Mouse (Mus musculus) heart, embryonic 15.5 days (tissue): ENCODE data around the gene Pinlyp. TPM values are rescaled to one million over a fixed set of nuclear protein-coding genes. Genes with fewer than 3 reads are reported as not detected.

ENCODE experiments used
- ATAC-seq: fragments of 200-750 bp; cut with Nextera tagmentation; replicated peaks from 2 replicates; pipeline ENCODE4 v1.8.0; 2017; ENCODE audit warnings: low read depth, moderate TSS enrichment; ENCODE audit not compliant: insufficient number of reproducible peaks, insufficient read depth, low FRiP score
- H3K27ac ChIP-seq: fragments of 300-500 bp; sonication (generic); 2 replicates; pipeline ENCODE4 v1.5.1; 2015; ENCODE audit warnings: mild to moderate bottlenecking, inconsistent platforms
- H3K27me3 ChIP-seq: fragments of 300-500 bp; sonication (generic); 2 replicates; pipeline ENCODE4 v1.6.1; 2015; ENCODE audit warnings: inconsistent platforms
- H3K36me3 ChIP-seq: fragments of 300-500 bp; sonication (generic); 2 replicates; pipeline ENCODE4 v1.6.1; 2015; ENCODE audit warnings: mild to moderate bottlenecking, inconsistent platforms
- H3K4me1 ChIP-seq: fragments of 300-500 bp; sonication (generic); replicated peaks from 2 replicates; pipeline ENCODE4 v1.6.1; 2015; ENCODE audit warnings: inconsistent platforms
- H3K4me2 ChIP-seq: fragments of 300-500 bp; sonication (generic); 2 replicates; pipeline ENCODE4 v1.6.1; 2015; ENCODE audit warnings: inconsistent platforms, mild to moderate bottlenecking, moderate library complexity
- H3K4me3 ChIP-seq: fragments of 300-500 bp; sonication (generic); 2 replicates; pipeline ENCODE4 v1.5.1; 2015; ENCODE audit warnings: mild to moderate bottlenecking, inconsistent platforms
- H3K9ac ChIP-seq: fragments of 300-500 bp; sonication (generic); 2 replicates; pipeline ENCODE4 v1.6.1; 2015; ENCODE audit warnings: mild to moderate bottlenecking, inconsistent platforms
- H3K9me3 ChIP-seq: fragments of 300-500 bp; sonication (generic); replicated peaks from 2 replicates; pipeline ENCODE4 v1.6.1; 2016; ENCODE audit warnings: inconsistent platforms
- WGBS: fragments of 180-500 bp; shearing (Covaris S2); methylation state at CpG from one replicate; pipeline ENCODE4 v1.1.7; 2015; ENCODE audit warnings: mixed read lengths; 5-methylcytosine and 5-hydroxymethylcytosine counted together
- polyA plus RNA-seq: library from polyadenylated mRNA; unstranded; fragments of >200 nt; fragmentation: Nextera tagmentation; extraction: Ambion mirVana; gene quantifications from 2 replicates; pipeline ENCODE4 v1.2.1, GENCODE M21; 2015

Gene Pinlyp
- 0.46 TPM in 1 of 2 replicates, not detected in the other for polyA plus RNA-seq

DNA sequence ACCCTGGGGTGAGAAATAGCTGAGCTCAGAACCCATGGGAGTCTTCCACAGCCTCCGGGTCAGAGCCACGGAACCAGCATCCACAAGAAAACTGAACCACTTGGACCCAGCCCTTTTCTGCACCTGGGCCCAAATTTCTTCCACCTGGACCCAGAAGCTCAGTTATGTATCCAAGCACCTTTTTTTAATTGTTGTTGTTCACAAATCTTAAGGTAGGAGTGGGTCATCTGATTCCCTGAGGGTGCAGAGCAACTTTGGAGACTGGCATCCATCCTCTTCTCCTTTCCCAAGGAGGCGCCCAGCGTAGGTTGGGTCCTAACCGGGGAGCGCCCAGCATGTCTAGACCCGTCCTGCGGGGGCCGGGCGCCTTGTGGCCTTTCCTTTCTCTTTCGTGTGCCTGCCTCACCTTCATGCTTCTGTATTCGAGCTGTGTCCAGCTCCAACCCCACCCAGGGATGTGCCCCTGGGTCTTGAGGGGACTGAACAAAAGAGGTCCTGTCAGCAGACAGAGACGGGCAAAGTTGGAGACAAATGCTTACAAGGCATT lies at the start of gene Pinlyp, which contains the start of gene Xrcc1:
Gene Pinlyp, minus strand, starts transcription at position 51 of the 547 bp plus-strand sequence.
Gene Xrcc1, plus strand, starts transcription at position 222 of the 547 bp plus-strand sequence.
- 31% methylated on average over 13 of the region's 13 CpGs for WGBS
- Histone ChIP-seq H3K4me1 (peaks cover 11% of the 10 kb centered on the region), H3K9me3 (no peaks in the 10 kb centered on the region), H3K9ac (peak within 1 kb of the TSS; percentile 93), H3K27me3 (no peaks in the 10 kb centered on the region), H3K36me3 (0 out of 2 replicates have a peak, but pooled peaks cover 3% of the 10 kb centered on the region), H3K27ac (peak within 1 kb of the TSS; percentile 79), H3K4me2 (peak within 1 kb of the TSS; percentile 72), H3K4me3 (peak within 1 kb of the TSS; percentile 94)
- no peak for ATAC-seq

DNA sequence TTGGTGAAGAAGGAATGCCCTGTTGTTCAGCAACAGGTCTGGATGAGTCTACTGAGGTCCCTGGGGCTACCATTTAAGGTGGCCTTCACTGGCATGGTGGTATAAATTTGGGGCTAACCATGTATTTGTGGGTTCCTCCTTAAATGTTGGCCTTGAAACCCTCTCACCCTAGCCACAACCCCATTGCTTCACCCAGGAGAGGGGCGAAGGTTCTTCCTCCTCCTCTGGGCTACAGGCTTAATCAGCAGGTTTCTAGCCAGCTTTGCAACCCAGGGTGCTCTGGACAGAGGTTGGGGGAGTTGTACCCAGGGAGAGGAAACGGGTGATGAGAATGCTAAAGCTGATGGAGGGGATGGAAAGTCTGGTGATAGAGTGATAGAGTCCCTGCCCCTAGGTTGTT lies 49.5 kb upstream of the Pinlyp start:
- WGBS, result 65% methylated on average over 2 of the region's 2 CpGs
- Histone ChIP-seq H3K4me3 (no peak overlapping the region), H3K27me3 (no peaks in the 10 kb centered on the region), H3K27ac (no peak overlapping the region), H3K9ac (no peak overlapping the region), H3K4me1 (peaks cover 9% of the 10 kb centered on the region), H3K9me3 (no peaks in the 10 kb centered on the region), H3K36me3 (no peaks in the 10 kb centered on the region), H3K4me2 (no peak overlapping the region)
- ATAC-seq, result no peak

DNA sequence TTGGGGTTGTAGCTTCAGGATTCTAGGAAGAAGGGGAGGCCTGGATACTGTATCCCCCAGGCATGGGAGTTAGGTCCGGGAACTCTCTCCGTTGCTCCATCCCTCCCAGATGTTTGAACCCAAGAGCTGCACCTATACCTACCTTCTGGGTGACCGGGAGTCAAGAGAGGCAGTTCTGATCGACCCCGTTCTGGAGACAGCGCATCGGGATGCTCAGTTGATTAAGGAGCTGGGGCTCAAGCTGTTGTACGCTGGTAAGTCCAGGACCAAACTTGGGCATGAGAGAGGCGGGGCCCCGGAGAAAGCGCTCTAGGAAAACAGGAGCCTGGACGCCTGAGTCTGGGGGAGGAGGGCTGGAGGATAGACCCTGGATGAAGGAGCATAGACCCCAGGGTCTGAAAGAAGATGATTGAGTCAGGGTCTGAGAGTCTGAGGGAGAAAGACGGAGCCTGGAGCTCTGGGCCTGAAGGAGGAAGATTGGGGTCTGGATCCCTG lies 48.4 kb upstream of the Pinlyp start:
- ATAC-seq, result no peak
- Histone ChIP-seq H3K4me3 (peak overlapping the region; percentile 63), H3K4me2 (peak overlapping the region; percentile 89), H3K27ac (no peak overlapping the region), H3K9ac (peak overlapping the region; percentile 69), H3K4me1 (peaks cover 9% of the 10 kb centered on the region), H3K9me3 (no peaks in the 10 kb centered on the region), H3K27me3 (no peaks in the 10 kb centered on the region), H3K36me3 (no peaks in the 10 kb centered on the region)
- 6% methylated on average over 13 of the region's 13 CpGs for WGBS

DNA sequence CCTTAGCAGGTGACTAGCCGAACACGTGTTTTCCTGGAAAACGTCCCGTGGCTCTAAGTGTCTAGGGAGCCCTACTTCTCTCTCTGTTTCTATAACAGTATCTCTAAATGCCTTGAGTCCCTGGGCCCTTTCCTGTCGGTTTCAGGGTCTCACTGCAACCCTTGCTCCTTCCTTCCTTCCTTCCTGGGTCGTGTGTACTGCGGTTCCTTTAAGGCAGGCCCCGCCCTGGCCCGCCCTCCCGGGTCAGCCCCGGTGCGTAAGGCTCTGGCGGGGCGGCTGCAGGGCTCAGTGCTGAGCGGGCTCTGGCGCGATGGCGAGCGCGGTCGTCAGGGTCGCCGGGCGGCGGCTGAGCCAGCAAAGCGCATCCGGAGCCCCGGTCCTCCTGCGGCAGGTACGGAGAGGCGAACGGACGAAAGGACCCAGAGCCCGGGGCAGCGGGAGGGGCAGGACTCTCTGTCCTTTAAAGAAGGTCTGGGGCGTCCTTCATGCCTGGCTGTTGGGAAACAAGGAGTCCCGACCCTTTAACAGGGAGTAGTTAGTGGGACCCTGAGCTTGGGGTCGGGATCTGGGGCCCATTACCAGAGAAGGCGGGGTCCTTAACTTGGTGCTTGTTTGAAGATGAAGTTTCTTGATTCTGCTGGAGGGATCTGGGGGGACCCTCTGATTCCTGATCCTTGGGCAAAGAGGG lies 47.8 kb upstream of the Pinlyp start:
- Histone ChIP-seq H3K4me1 (peaks cover 9% of the 10 kb centered on the region), H3K27ac (no peak overlapping the region), H3K4me3 (peak overlapping the region; percentile 63), H3K9me3 (no peaks in the 10 kb centered on the region), H3K36me3 (no peaks in the 10 kb centered on the region), H3K4me2 (peak overlapping the region; percentile 89), H3K27me3 (no peaks in the 10 kb centered on the region), H3K9ac (peak overlapping the region; percentile 69)
- ATAC-seq, result peak; percentile 92
- WGBS, result 2% methylated on average over 39 of the region's 39 CpGs

DNA sequence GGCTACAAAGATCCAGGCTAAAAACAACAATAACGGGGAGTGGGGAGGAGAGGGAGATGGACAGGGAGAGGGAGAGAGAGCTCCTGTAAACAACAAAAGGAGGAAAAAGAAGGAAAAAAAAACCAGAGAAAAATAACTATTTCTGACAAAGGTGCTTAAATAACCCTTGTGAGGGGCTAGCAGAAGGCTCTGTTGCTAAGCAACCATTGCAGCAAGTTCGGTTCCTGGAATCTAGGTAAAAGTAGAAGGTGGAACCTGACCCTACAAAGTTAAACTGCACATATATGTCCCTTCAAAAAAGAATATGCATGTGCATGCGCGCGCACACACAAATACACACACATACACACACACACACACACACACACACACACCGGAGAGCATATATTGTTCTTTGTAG lies 46.9 kb upstream of the Pinlyp start:
- ATAC-seq, result no peak
- WGBS, result 81% methylated on average over 6 of the region's 6 CpGs
- Histone ChIP-seq H3K9ac (no peak overlapping the region), H3K27ac (no peak overlapping the region), H3K9me3 (no peaks in the 10 kb centered on the region), H3K27me3 (0 out of 2 replicates have a peak, but pooled peaks cover under 1% of the 10 kb centered on the region), H3K4me3 (no peak overlapping the region), H3K36me3 (no peaks in the 10 kb centered on the region), H3K4me2 (no peak overlapping the region), H3K4me1 (peaks cover 13% of the 10 kb centered on the region)

DNA sequence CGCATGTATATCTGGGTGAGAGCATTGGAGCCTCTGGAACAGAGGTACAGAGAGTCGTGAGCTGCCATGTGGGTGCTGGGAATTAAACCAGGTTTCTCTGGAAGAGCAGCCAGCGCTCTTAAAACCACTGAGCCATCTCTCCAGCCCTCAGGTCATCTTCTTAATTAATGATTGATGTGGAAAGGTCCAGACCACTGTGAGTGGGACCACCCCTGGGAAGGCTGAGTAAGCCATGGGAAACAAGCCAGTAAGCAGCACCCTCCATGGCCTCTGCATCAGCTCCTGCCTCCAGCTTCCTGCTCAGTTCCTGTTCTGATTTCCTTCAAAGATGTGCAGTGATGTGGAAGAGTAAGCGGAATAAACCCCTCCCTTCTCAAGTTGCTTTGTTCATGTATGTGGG lies 46.2 kb upstream of the Pinlyp start:
- Histone ChIP-seq H3K4me2 (no peak overlapping the region), H3K27me3 (peaks cover 7% of the 10 kb centered on the region), H3K9me3 (no peaks in the 10 kb centered on the region), H3K27ac (no peak overlapping the region), H3K9ac (no peak overlapping the region), H3K4me3 (no peak overlapping the region), H3K4me1 (peaks cover 19% of the 10 kb centered on the region), H3K36me3 (no peaks in the 10 kb centered on the region)
- no peak for ATAC-seq
- WGBS, result 66% methylated on average over 4 of the region's 4 CpGs

DNA sequence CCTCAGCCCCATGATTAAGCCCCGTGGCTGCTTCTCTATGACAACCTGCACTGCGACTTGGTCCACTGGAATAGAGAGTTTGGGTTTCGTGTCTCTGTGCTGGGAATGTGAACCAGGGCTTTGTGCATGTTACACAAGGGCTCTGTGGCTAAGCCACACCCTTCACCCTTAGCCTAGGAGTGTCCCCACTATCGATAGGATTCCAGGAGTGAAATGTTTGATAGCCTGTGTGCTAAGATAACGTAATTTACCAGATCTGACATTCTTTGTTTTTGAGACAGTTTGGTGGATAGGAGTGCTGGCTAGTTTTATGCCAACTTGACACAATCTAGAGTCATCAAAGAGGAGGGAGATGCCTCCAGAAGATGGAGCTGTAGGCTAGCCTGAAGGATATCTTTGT lies 45.8 kb upstream of the Pinlyp start:
- Histone ChIP-seq H3K27ac (no peak overlapping the region), H3K4me2 (no peak overlapping the region), H3K9me3 (no peaks in the 10 kb centered on the region), H3K36me3 (no peaks in the 10 kb centered on the region), H3K27me3 (peaks cover 11% of the 10 kb centered on the region), H3K4me1 (peaks cover 20% of the 10 kb centered on the region), H3K9ac (no peak overlapping the region), H3K4me3 (no peak overlapping the region)
- ATAC-seq, result no peak
- 66% methylated on average over 5 of the region's 5 CpGs for WGBS

DNA sequence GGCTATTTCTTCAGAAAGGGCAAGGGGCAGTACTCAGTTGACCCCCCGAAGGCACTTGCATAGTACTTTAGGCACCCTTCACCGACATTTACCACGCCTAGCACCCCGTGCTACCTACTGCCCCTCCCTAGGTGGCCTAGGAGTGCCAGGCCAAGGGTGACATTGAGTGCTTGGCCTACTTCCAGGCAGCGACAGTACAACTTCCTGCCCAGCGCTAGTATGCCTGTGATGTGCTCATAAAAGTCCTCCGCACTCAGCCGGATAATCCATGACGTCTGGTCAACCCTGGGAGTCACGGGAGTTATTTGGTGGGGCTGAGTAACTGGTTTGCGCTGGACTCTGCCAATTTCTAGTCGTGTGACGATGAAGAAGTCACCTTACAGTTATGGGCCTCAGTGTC lies 42.4 kb upstream of the Pinlyp start:
- H3K36me3 ChIP-seq, result no peaks in the 10 kb centered on the region
- no peaks in the 10 kb centered on the region for H3K9me3 ChIP-seq
- H3K4me2 ChIP-seq, result no peak overlapping the region
- no peak overlapping the region for H3K27ac ChIP-seq
- H3K4me3 ChIP-seq, result no peak overlapping the region
- H3K9ac ChIP-seq, result no peak overlapping the region
- H3K27me3 ChIP-seq, result peaks cover 38% of the 10 kb centered on the region
- peaks cover 10% of the 10 kb centered on the region for H3K4me1 ChIP-seq
- 63% methylated on average over 13 of the region's 13 CpGs for WGBS
- no peak for ATAC-seq

DNA sequence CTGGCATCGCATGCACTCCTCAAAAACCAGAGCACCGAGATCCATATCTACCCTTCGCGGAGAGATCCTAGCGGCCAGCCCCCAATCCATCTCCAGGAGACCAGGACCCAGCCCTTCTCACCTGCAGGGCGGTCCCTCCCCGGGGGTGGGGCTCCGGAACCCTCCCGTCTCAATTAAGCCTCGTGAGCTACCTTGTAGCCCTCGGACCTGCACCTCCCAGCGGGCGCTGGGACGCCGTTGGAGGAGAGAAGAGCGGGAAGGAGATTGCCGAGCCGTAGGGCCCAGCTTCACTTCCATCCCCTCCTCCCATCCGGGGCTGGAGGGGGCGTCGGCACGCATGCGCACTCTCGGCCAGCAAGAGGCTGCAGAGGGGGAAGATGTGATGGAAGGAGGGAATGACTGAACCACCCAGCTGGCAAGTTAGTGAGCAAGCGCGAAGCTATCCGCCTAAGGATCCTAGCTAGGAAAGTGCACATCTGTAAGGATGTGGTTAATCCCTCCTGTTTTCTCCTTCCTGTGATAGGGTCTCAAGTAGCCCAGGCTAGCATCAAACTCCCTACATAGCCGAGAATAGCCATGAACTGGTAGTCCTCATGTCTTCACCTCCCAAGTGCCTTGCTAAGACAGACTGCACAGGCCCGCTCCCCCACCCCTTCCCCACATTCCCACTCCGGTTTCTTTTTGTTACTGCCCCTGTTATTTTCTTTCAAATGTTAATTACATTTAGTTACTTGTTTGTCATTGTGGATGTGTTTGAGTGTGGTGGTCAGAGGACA lies 41.6 kb upstream of the Pinlyp start, which contains the start of the genes Ethe1 and Zfp575:
Gene Ethe1, plus strand, starts transcription at position 214 of the 776 bp plus-strand sequence.
Gene Zfp575, minus strand, starts transcription at position 312 of the 776 bp plus-strand sequence.
- H3K9me3 ChIP-seq, result no peaks in the 10 kb centered on the region
- peaks cover 10% of the 10 kb centered on the region for H3K4me1 ChIP-seq
- H3K27ac ChIP-seq, result no peak within 1 kb of the TSS
- H3K36me3 ChIP-seq, result no peaks in the 10 kb centered on the region
- H3K27me3 ChIP-seq, result peaks cover 38% of the 10 kb centered on the region
- H3K9ac ChIP-seq, result peak within 1 kb of the TSS; percentile 47
- peak within 1 kb of the TSS; percentile 75 for H3K4me2 ChIP-seq
- peak; percentile 47; the same call in 1 of the 2 replicates for ATAC-seq
- 8% methylated on average over 29 of the region's 30 CpGs for WGBS
- peak within 1 kb of the TSS; percentile 52 for H3K4me3 ChIP-seq

DNA sequence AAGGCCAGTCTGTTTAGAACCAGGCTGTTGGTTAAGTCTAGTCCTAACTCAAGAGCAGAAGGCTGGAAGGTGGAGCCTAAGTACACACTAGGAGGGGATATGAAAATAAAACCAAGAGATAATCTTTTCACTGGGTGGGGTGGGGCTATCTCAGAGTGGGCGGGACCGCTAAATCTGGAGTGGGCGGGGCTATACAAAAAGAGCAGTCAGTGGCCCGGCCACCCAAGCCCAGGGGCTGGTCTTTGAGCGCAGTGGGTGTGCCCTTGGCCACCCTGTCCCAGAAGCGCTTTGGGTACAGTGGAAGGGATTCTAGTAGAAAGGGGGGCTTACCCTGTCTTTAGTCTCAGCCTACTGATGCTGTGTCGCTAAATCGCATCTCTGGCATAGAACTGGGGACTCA lies 40.9 kb upstream of the Pinlyp start:
- peaks cover 10% of the 10 kb centered on the region for H3K4me1 ChIP-seq
- peak overlapping the region; percentile 52 for H3K4me3 ChIP-seq
- ATAC-seq, result no peak; the same call in 1 of the 2 replicates
- H3K27me3 ChIP-seq, result peaks cover 38% of the 10 kb centered on the region
- no peak overlapping the region for H3K27ac ChIP-seq
- no peaks in the 10 kb centered on the region for H3K9me3 ChIP-seq
- no peak overlapping the region for H3K9ac ChIP-seq
- H3K36me3 ChIP-seq, result no peaks in the 10 kb centered on the region
- 8% methylated on average over 8 of the region's 8 CpGs for WGBS
- H3K4me2 ChIP-seq, result peak overlapping the region; percentile 75

DNA sequence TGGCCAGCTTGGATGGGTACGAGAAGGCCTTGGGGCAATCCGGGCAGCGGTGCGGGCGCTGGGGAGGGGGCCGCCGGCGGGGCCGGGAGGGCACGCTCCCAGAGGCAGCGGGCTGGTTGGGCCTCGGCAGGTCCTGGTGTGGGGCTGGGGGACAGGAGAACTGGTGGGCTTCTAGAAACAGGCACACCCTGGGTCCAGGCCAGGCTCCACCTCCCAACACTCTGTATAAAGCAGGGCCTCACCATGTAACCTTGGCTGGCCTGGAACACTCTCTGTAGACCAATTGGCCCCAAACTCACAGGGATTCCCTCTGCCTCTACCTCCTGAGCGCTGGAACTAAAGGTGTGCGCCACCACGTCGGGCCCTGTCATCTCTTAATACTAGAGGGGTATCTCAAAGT lies 40.1 kb upstream of the Pinlyp start:
- WGBS, result 40% methylated on average over 16 of the region's 16 CpGs
- no peak for ATAC-seq

More for the DNA sequence above, 40.1 kb upstream of the Pinlyp start:
- Histone ChIP-seq H3K9ac (no peak overlapping the region), H3K4me2 (no peak overlapping the region), H3K4me1 (peaks cover 10% of the 10 kb centered on the region), H3K27ac (no peak overlapping the region), H3K36me3 (no peaks in the 10 kb centered on the region), H3K4me3 (no peak overlapping the region), H3K9me3 (no peaks in the 10 kb centered on the region), H3K27me3 (peaks cover 38% of the 10 kb centered on the region)
